Mouse (Mus musculus) megakaryocyte, embryonic 14.5 days (primary cell): ENCODE data around the gene Hist1h4a.

Source experiments
- FLI1 ChIP-seq: IDR thresholded peaks from 2 replicates; pipeline ENCODE4 v1.6.1; 2012; ENCODE audit warnings: low read length, inconsistent platforms, mixed read lengths
- GATA1 ChIP-seq: IDR thresholded peaks from 3 replicates; pipeline ENCODE4 v1.6.1; 2012; ENCODE audit warnings: mixed read lengths, low read length, inconsistent platforms, borderline replicate concordance

DNA sequence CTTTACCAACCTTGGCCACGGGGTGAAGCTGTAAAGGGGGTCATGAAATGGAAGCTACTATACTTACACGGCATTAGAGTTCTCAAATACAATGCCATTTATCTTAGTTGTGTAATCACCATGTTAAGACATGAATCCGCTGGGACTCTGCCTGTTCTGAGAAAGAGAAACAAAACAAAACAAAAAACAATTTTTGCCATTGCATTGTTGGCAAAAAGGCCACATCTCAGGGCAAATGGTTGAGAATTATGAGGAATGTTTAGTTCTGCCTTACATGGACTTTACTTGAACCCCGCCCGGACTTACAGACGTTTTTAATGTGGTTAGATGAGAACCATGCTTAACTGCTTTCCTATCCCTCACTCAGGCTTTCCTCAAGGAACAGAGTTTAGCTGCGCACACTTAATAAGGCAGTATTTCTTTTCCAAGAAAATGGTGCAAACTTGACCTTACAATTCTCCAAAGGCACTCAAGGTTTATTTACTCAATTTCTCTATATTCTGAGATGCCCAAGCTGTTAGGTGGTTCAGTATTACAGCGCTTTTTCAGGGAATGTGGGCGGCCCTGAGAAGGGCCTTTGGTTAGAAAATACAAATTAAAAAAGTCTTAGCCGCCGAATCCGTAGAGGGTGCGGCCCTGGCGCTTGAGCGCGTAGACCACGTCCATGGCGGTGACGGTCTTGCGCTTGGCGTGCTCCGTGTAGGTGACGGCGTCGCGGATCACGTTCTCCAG lies 624 bp downstream of the Hist1h4a start:
- TF ChIP-seq GATA1 (no peak), FLI1 (no peak)
